Mouse (Mus musculus) limb, embryonic 15.5 days (tissue): Measurements from ENCODE around the gene Gzmm. TPM values are rescaled to one million over a fixed set of nuclear protein-coding genes. Genes with fewer than 3 reads are reported as not detected.

ENCODE experiments used
- ATAC-seq: fragments of 200-750 bp; cut with Nextera tagmentation; 2 replicates; pipeline ENCODE4 v1.8.0; 2017; ENCODE audit warnings: low read depth, moderate TSS enrichment; ENCODE audit not compliant: insufficient number of reproducible peaks, low FRiP score, low TSS enrichment
- H3K27ac ChIP-seq: fragments of 300-500 bp; sonication (generic); 2 replicates; pipeline ENCODE4 v1.5.1; 2015; ENCODE audit warnings: moderate library complexity, mild to moderate bottlenecking, inconsistent platforms
- H3K27me3 ChIP-seq: fragments of 300-500 bp; sonication (generic); 2 replicates; pipeline ENCODE4 v1.6.1; 2015; ENCODE audit warnings: inconsistent platforms
- H3K36me3 ChIP-seq: fragments of 300-500 bp; sonication (generic); 2 replicates; pipeline ENCODE4 v1.6.1; 2015; ENCODE audit warnings: inconsistent platforms
- H3K4me1 ChIP-seq: fragments of 300-500 bp; sonication (generic); 2 replicates; pipeline ENCODE4 v1.6.1; 2015; ENCODE audit warnings: inconsistent platforms
- H3K4me2 ChIP-seq: fragments of 300-500 bp; sonication (generic); 2 replicates; pipeline ENCODE4 v1.6.1; 2015; ENCODE audit warnings: mild to moderate bottlenecking, inconsistent platforms
- H3K4me3 ChIP-seq: fragments of 300-500 bp; sonication (generic); 2 replicates; pipeline ENCODE4 v1.5.1; 2015; ENCODE audit warnings: mild to moderate bottlenecking, inconsistent platforms
- H3K9ac ChIP-seq: fragments of 300-500 bp; sonication (generic); 2 replicates; pipeline ENCODE4 v1.6.1; 2015; ENCODE audit warnings: inconsistent platforms
- H3K9me3 ChIP-seq: fragments of 300-500 bp; sonication (generic); 2 replicates; pipeline ENCODE4 v1.6.1; 2016; ENCODE audit warnings: inconsistent platforms
- WGBS: fragments of 180-500 bp; shearing (Covaris S2); methylation state at CpG from one replicate; pipeline ENCODE4 v1.1.7; 2015; 5-methylcytosine and 5-hydroxymethylcytosine counted together
- polyA plus RNA-seq: library from polyadenylated mRNA; unstranded; fragments of >200 nt; fragmentation: Nextera tagmentation; extraction: Ambion mirVana; gene quantifications from 2 replicates; pipeline ENCODE4 v1.2.1, GENCODE M21; 2015

Gene Gzmm
- polyA plus RNA-seq, 1 experiment from 2014 or later: 0.86 TPM

DNA sequence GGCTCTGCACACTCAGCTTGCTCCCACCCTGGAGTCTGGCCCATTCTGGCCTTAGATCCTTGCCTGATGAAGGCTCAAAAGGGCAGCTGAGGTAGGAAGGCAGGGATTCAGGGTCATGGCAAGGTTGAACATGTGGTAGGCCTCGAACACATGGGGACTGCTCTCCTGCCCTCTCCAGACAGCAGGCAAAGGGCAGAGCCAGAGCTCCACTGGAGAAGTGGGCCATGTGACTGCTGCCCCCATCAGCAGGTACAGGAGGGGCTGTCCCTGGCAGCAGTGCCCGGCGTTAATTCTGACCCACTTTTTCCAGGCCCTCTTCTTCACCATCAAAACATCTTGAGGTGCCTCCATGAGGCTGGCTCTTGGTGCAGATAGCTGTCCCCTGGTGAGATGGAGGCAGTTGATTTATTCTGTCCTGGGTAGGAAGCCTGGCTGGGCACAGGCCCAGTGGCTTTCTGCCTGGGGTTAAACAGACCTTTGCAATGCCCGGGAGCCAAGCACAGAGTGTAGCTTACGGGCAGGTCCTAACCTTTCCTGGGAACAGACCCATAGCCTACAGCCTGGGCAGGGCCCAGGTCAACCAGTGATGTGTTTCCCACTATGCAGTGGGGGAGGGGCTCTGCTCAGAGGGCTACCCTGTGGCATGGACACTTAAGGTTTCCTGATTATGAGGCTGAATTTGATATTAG, 17.7 kb downstream of the Gzmm start:
- peak overlapping the region; percentile 81; the same call in 1 of the 2 replicates for H3K4me2 ChIP-seq
- H3K9me3 ChIP-seq: no peaks in the 10 kb centered on the region
- 77% methylated on average over 5 of the region's 5 CpGs for whole genome bisulfite sequencing
- no peak overlapping the region for H3K27ac ChIP-seq
- peaks cover 32% of the 10 kb centered on the region for H3K4me1 ChIP-seq
- no peaks in the 10 kb centered on the region for H3K27me3 ChIP-seq
- H3K9ac ChIP-seq: no peak overlapping the region
- peak overlapping the region; percentile 2; the same call in 1 of the 2 replicates for H3K4me3 ChIP-seq
- no peak for ATAC-seq
- peaks cover 41% of the 10 kb centered on the region for H3K36me3 ChIP-seq

DNA sequence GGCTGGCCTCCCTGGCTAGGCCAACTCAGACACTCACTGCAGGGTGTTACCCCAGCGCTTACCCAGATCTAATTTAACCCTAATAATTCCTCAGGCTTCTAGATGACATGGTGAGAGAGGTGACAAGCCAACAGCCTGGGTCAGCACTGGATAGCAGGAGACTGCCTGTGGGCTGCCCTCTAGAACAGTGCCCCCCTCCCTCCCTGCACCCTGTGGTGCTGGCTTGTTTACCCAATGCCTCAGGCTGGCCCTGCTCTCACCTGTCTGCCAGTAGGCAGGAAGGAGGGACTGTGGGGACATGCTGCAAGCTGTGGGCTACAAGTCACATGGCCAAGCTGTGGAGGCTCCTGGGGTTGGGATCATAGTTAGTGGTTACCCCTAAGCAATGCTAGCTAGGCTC, 18.3 kb downstream of the Gzmm start:
- no peak overlapping the region for H3K4me3 ChIP-seq
- H3K9ac ChIP-seq: no peak overlapping the region
- ATAC-seq: no peak
- H3K4me1 ChIP-seq: peaks cover 29% of the 10 kb centered on the region
- H3K4me2 ChIP-seq: no peak overlapping the region
- no peak overlapping the region for H3K27ac ChIP-seq
- H3K36me3 ChIP-seq: peaks cover 47% of the 10 kb centered on the region
- 52% methylated on average over 1 of the region's 1 CpGs for WGBS
- H3K27me3 ChIP-seq: no peaks in the 10 kb centered on the region
- no peaks in the 10 kb centered on the region for H3K9me3 ChIP-seq

- Histone ChIP-seq H3K27ac (no peak overlapping the region), H3K9me3 (no peaks in the 10 kb centered on the region), H3K9ac (no peak overlapping the region), H3K4me2 (no peak overlapping the region), H3K27me3 (no peaks in the 10 kb centered on the region), H3K4me1 (peaks cover 29% of the 10 kb centered on the region), H3K36me3 (peaks cover 47% of the 10 kb centered on the region), H3K4me3 (no peak overlapping the region)
- ATAC-seq: no peak
- 69% methylated on average over 4 of the region's 4 CpGs for WGBS
Measured at GRCm38 (mm10) chr10:79707759-79708158, 18.9 kb downstream of the Gzmm start.

GRCm38 (mm10) chr10:79708668-79709067, 19.8 kb downstream of the Gzmm start:
- H3K27ac ChIP-seq: no peak overlapping the region
- peaks cover 5% of the 10 kb centered on the region; the same call in 1 of the 2 replicates for H3K27me3 ChIP-seq
- no peak for ATAC-seq
- H3K4me1 ChIP-seq: peaks cover 29% of the 10 kb centered on the region
- peaks cover 47% of the 10 kb centered on the region for H3K36me3 ChIP-seq
- WGBS: 86% methylated on average over 21 of the region's 21 CpGs
- no peak overlapping the region for H3K4me3 ChIP-seq
- H3K4me2 ChIP-seq: no peak overlapping the region
- H3K9me3 ChIP-seq: no peaks in the 10 kb centered on the region
- no peak overlapping the region for H3K9ac ChIP-seq

DNA sequence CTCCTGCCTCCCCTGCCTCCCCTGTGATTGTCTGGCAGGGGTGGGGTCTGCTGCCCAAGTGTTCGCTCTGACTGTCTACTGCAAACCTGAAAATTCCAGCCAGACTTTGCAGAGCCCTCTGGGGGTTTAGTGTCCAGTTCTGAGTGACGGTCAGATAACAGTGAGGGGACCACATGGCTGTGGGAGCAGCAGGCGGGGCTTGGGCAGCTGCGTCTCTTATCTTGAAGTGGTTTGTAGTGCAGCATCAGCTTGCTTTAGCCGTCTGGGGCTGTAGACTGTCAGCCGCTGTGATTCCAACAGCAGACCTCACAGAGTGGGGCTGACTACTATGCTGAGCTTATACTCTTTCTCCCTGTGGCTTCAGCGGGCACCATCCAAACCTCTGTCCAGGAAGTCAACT, 20.5 kb downstream of the Gzmm start:
- 83% methylated on average over 7 of the region's 7 CpGs for WGBS
- peaks cover 29% of the 10 kb centered on the region for H3K4me1 ChIP-seq
- H3K27ac ChIP-seq: no peak overlapping the region
- H3K4me2 ChIP-seq: no peak overlapping the region
- H3K9me3 ChIP-seq: no peaks in the 10 kb centered on the region
- H3K27me3 ChIP-seq: peaks cover 12% of the 10 kb centered on the region
- no peak for ATAC-seq
- peaks cover 47% of the 10 kb centered on the region for H3K36me3 ChIP-seq
- H3K4me3 ChIP-seq: no peak overlapping the region
- no peak overlapping the region for H3K9ac ChIP-seq

- ATAC-seq: no peak
- peaks cover 39% of the 10 kb centered on the region for H3K27me3 ChIP-seq
- no peak overlapping the region for H3K9ac ChIP-seq
- no peak overlapping the region for H3K27ac ChIP-seq
- peaks cover 17% of the 10 kb centered on the region for H3K4me1 ChIP-seq
- 88% methylated on average over 1 of the region's 1 CpGs for WGBS
- peaks cover 43% of the 10 kb centered on the region for H3K36me3 ChIP-seq
- no peaks in the 10 kb centered on the region for H3K9me3 ChIP-seq
- H3K4me2 ChIP-seq: no peak overlapping the region
- no peak overlapping the region for H3K4me3 ChIP-seq
Measured at GRCm38 (mm10) chr10:79712029-79712428, 23.2 kb downstream of the Gzmm start.

- H3K4me1 ChIP-seq: peaks cover 19% of the 10 kb centered on the region
- H3K27ac ChIP-seq: no peak overlapping the region
- no peak overlapping the region for H3K4me2 ChIP-seq
- no peak for ATAC-seq
- H3K9ac ChIP-seq: no peak overlapping the region
- no peak overlapping the region for H3K4me3 ChIP-seq
- peaks cover 38% of the 10 kb centered on the region for H3K36me3 ChIP-seq
- no peaks in the 10 kb centered on the region for H3K9me3 ChIP-seq
- H3K27me3 ChIP-seq: peaks cover 45% of the 10 kb centered on the region
- 25% methylated on average over 4 of the region's 6 CpGs for WGBS
Measured at GRCm38 (mm10) chr10:79712499-79713126, 23.8 kb downstream of the Gzmm start.

DNA sequence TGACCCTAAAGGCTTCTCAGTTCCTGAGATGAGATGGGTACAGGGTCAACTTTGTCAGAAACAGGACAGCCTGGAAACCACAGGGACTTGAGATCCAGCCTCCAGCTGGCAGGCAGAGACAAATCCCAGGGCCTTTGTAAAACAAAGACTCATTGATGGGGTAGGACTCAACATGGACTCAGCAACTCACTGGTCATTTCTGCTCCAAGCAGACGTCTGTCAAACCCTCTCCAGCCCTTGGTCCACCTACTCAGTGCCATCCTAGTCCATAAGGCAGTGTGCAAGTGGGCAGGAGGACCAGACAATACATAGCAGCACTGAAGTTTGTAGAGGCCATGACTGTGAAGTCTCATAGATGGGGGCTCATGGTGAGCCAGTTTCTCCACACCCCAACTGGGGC, 24.3 kb downstream of the Gzmm start:
- Histone ChIP-seq H3K4me3 (no peak overlapping the region), H3K4me2 (no peak overlapping the region), H3K36me3 (peaks cover 37% of the 10 kb centered on the region), H3K27me3 (peaks cover 50% of the 10 kb centered on the region), H3K9ac (no peak overlapping the region), H3K27ac (no peak overlapping the region), H3K4me1 (peaks cover 22% of the 10 kb centered on the region), H3K9me3 (no peaks in the 10 kb centered on the region)
- ATAC-seq: no peak
- WGBS: 28% methylated on average over 1 of the region's 1 CpGs

DNA sequence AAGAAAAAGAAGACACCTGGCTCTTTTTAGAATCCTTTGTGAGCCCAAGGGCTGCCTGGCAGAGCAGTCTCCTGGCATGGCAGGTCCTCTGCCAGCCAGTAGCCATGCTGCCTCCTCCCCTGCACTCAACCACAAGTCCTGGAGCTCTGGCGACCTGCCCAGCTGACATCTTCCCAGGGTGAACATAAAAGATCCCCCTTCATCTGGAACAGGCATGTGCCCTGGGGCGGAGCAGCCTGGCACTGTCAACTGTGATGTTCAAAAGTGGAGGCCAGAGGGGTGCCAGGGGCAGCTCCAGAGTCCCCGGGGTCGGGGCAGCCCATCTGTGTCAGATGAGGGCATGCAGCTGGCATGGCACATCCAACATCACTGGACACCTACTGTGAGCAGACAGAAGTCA, 26.2 kb downstream of the Gzmm start:
- WGBS: 60% methylated on average over 4 of the region's 4 CpGs

DNA sequence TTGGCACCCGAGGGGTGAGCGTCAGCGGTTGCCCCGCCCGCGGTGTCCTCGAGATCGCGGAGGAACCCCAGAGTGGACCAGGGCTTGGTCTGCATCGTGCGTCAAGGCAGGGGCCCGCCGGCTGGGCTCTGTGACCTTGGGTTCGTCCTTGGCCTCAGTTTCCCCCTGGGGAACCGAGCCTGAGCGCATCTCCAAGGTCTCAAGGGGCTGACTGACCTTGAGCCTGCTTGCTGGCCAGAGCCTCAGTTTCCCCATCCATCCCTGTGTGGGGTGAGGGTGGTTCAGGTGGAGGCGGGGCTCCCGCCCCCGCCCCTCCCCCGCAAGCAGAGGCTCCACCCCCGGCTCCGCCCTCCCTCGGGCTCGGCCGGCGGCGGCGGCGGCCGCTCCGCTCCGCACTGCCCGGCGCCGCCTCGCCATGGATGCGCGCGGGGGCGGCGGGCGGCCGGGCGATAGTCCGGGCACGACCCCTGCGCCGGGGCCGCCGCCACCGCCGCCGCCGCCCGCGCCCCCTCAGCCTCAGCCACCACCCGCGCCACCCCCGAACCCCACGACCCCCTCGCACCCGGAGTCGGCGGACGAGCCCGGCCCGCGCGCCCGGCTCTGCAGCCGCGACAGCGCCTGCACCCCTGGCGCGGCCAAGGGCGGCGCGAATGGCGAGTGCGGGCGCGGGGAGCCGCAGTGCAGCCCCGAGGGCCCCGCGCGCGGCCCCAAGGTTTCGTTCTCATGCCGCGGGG, 27.6 kb downstream of the Gzmm start, which contains the start of gene Hcn2:
TSS of gene Hcn2 (plus strand) at position 381 of the 734 bp plus-strand sequence.
- no peak within 1 kb of the TSS for H3K9ac ChIP-seq
- peak within 1 kb of the TSS; percentile 97 for H3K4me2 ChIP-seq
- H3K9me3 ChIP-seq: no peaks in the 10 kb centered on the region
- peak within 1 kb of the TSS; percentile 54 for H3K4me3 ChIP-seq
- no peak within 1 kb of the TSS for H3K27ac ChIP-seq
- H3K4me1 ChIP-seq: peaks cover 18% of the 10 kb centered on the region
- ATAC-seq: no peak
- H3K27me3 ChIP-seq: peaks cover 70% of the 10 kb centered on the region
- WGBS: 3% methylated on average over 70 of the region's 91 CpGs
- H3K36me3 ChIP-seq: peaks cover 8% of the 10 kb centered on the region

More for the DNA sequence above, 26.2 kb downstream of the Gzmm start:
- ATAC-seq: no peak
- Histone ChIP-seq H3K36me3 (peaks cover 22% of the 10 kb centered on the region), H3K4me1 (peaks cover 18% of the 10 kb centered on the region), H3K27ac (no peak overlapping the region), H3K9me3 (no peaks in the 10 kb centered on the region), H3K9ac (no peak overlapping the region), H3K27me3 (peaks cover 67% of the 10 kb centered on the region), H3K4me3 (no peak overlapping the region), H3K4me2 (no peak overlapping the region)

DNA sequence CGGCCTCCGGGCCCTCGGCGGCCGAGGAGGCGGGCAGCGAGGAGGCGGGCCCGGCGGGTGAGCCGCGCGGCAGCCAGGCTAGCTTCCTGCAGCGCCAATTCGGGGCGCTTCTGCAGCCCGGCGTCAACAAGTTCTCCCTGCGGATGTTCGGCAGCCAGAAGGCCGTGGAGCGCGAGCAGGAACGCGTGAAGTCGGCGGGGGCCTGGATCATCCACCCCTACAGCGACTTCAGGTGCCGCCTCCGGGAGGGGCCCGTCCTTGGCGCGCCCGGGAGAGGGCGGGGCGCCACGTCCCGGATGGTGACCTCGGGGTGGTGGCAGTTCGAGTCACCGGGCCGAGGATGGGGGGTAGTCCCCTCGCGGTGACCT, 28.2 kb downstream of the Gzmm start:
- Histone ChIP-seq H3K4me3 (peak overlapping the region; percentile 54), H3K4me2 (peak overlapping the region; percentile 97), H3K9me3 (no peaks in the 10 kb centered on the region), H3K9ac (no peak overlapping the region), H3K27ac (no peak overlapping the region), H3K27me3 (peaks cover 72% of the 10 kb centered on the region), H3K36me3 (peaks cover 2% of the 10 kb centered on the region), H3K4me1 (peaks cover 18% of the 10 kb centered on the region)
- 1% methylated on average over 37 of the region's 44 CpGs for WGBS
- no peak for ATAC-seq
